Mouse (Mus musculus): ENCODE measurements at regions not wholly inside any gene's neighbourhood (a gene's known extent, or its start where the extent isn't known, plus 50 kb on each side); places are given as distances from the start of the nearest gene placed in this dataset.

DNA sequence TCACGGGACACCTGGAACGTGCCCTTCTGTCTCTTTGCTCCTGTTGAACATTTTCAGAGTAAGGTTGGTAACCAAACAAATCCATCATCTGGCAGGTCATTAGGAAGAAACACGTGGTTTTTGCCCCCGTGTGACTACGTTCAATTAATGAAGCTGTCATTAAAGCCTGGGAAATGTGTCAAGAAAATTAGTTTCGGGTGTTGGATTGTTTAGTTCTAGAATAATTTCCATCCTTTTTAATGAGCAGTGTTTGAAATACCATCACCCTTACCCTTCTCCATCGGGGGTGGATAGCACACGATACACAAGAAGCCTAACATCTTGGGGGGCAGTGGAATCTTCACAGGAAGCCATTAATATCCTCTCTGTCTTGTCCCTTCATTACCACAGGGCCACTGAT is 107.7 kb downstream of the Far1 start:
- DNase-seq = no peak

DNA sequence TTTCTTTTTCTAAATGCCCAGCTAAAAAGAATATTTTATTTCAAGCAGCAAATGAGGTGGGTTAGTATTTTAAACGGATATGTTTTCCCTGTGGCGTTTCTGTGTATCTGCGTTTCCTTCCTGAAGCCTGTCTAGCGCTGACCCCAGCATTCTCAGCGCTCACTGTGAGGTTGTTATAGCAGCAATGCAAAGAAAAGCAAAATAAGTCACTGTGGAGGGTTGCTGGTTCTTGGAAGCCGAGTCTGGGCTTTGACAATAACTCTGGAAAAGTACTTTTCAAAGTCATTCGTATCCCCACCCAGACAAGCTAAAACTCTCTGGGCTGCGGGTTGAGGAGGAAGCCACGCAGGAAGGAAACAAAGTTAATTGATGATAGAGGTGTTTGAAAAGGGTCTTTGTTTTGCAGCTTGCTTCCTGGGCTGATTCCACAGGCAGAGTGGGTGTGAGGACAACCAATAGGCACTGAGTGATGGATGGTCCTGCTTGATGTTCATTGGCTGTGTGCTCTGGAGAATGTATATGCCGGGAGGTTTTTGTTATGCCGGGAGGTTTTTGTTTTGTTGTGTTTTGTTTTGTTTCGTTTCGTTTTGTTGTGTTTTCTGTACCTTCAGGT is 108.4 kb downstream of the Far1 start:
- no peak for DNase-seq

DNA sequence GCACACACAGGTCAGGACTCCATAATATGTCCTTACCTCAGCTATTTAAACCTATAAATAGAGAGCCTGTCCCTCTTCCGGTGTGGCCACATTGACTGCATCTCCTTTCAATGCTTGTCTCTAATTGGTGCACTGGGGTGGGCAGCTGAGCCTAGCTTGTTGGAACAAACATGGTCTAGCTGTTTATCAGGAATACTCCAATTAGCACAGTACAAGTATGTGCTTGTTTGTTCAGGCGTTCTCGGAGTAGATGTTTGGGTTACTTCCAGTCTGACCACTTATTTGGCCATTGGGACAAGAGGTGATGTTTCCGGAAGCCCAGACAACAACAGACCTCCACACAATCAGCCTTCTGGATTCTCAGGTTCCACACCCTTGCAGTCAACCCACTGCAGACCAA is 109.7 kb downstream of the Far1 start:
- no peak for DNase-seq

DNA sequence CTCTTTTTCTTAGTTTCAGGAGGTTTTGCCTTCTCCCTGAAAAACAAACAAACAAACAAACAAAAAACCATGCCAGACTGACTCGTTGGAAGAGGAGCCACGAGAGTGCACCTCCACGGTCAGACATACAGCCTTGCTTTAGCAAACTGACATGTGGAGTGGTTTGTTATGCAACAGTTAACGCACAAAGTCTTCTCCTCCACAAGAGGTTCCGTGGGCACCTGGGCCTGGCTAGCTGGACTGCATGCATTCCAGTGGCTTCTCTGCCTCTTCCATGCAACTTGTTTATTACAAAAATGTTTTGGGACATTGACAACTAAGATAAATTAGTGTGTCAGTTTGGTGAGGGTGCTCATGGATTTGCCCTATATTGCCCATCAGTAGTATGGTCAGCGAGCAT is 110.3 kb downstream of the Far1 start:
- DNase-seq = no peak

DNA sequence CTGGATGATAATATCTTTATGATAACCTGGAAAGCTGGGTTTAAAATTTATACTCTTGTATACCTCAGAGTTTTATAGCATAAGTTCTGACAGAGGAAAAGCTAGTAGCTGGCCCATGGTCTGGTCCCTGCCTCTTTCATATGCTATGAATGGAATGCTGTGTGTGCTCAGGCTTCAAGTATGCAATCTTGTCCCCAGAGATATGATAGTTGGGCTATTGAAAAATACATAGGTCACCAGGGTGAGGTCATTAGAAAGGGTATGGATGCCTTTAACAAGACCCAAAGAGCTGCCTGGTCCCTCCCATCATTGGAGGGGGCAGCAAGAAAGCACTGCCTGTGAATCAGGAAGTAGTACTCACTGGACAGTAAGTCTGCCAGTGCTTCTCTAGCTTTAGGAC is 113.1 kb downstream of the Far1 start:
- DNase-seq = no peak

DNA sequence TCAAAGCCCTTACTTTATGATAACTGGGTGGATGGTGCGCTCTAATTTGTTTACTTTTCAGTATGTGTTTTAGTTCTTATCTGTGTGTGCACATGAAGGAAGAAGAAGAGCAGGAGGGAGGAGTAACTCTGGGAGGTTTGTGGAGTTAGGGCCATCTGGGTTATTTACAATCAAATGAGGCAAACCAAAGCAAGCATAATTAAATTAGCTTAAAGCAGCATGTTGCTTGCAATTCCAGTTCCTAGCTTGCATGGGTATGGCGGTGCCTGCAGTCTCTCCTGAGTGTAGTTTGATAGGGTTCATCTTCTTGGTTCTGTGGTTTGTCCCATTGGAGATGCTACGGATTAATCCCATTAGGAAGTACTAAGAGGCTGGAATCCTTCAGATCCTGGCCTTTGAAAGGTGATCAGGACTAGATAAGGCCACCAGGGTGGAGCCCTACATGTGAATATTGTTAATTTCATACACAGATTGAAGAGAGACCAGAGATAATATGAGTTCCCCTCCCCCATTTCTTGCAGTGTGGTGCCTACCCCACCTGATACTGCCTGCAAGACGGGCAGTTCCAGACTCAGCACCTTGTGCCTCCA is 123.5 kb downstream of the Far1 start:
- no peak for DNase-seq

DNA sequence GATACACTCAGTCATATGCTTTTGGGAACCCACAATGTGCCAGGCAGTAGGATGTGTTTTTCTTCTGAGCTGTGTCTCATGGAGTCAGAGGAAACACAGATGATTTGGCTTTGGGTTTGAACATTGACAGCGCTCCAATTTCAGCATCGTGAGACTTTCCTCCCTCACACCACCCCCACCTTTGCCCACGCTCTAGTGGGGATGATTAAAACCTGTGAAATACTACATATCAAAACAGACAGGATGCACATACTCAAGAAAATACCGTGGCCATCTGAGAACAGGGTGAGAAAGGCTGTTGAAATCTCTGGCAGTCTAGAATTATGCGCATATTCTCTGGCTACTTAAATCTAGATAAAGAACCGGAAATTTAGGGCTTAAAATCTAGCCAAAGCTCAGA is 124.5 kb downstream of the Far1 start:
- DNase-seq = no peak

DNA sequence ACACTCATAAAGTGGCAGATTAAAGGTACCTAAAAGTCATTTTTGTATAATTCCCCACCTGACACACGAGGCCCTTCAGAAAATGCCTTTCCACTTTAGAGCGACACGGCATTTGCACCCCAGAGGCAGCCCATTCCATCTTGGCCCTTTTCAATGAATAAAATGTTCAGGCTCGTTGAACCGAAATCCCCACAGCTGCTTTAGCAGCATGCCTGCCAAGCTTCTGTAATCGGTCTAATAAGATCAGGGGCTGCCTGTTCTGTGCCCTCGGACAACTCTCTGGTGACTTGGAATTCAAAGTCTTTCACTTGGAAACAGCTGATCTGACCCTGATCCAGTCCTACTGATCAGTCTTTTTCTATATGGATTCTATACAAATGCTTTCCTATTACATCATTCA is 123.3 kb upstream of the Spon1 start:
- DNase-seq = no peak

DNA sequence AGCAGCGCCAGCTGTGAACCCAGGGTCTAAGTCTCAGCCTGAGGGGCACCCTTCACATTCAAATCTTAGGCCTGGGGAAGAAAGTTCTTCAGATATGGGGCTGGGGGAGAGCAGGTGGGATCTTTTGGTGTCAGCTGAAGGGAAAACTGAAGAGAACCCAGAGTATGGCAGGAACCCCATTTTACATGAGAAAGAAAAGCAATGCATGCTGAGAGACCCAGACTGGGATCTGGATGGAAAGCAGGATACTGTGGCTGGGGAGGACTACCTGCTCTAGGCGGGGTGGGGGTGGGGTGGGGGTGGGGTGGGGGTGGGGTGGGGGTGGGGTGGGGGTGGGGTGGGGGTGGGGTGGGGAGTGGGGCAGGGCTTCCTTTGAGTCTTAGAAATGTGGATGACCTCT is 115.2 kb upstream of the Spon1 start:
- DNase-seq = no peak

DNA sequence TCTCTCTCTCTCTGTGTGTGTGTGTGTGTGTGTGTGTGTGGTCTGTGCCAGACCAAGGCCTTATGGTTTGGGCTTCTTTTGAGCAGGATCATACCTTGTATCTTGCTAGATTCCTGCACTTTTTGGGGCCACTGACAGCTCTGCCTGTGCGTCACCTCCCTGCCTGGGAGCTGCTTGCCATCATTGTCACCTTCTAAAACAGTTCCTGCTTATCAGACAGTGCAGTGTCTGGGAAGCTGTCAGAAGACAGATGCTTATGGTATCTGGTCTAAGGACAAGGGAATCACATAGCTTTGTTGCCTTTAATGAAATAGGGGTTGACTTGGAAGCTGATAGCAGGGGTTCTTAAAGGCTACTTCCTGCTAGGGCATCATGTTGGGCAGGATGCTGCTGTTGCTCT is 114.1 kb upstream of the Spon1 start:
- DNase-seq = no peak

DNA sequence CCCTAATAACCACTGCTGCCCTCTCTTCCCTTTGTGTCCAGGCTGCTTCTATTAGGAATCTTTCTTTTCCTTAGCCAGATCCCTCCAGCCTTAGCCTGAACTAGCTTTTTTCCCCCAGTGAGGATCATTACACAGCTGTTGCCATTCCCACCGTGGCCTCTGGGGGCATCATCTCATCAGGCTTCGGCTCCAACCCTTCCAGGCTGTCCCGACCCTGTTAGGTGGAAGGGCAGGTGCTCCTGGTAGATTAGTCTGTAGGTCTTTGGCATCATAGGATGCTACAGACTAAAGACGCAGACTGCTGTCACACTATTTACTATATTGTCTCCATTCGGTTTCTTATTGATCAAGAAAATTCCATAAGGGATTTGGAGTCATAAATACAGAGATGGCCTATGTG is 112.7 kb upstream of the Spon1 start:
- peak; percentile 13 for DNase-seq

DNA sequence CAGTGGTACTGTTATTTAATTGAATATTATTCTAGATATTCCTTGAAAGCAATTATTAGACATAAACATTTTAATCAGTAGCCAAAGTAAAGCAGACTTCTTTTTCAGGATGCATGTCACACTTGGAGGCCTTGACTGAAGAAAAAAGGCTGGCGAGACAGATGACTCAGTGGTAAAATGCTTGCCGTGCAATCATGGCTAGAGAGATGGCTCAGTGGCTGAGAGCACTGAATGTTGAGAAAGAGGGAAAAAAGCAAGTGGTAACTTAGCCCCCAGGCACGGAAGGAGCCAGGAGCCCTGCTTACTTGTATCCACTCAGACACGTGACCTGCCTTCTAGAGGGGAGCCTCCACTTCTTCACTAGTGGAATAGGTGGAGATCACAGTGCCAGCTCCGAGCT is 110.5 kb upstream of the Spon1 start:
- no peak for DNase-seq

DNA sequence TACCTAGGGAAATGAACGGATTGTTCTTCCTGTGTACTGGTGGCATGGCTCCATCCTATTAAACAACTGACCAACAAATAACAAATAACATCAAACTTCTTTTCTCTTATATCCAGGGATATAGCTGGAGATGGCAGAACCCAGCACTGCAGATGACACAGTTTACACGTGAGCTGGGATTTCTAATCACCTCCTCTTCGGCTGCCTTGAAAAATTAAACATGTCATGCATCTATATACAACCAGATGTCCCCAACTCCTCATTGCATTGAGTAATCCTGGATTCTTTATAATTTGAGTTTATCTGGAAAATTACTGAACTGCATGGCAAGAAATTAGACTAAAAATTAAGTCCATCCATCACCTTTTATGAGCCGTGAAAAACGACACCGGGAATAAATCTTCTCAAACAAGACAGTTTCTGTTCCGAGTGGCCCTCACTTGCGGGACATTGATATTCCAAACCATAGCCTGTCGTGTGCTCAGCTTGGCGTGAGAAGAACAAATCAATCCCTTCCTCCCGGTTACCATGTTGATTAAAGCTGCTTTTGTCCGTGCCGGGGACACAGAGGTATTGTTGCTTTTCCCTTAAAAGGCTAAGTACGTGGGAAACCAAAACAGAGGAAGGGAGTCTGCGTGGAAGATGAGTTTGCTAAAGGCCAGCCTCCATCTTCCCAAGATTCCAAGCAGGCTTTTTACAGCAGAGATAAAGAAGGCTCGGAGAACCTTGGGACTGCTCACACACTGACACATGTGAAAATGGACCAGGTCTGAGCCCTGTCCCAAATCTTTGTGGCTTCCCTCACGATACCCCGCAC is 92.8 kb upstream of the Spon1 start:
- DNase-seq = no peak

DNA sequence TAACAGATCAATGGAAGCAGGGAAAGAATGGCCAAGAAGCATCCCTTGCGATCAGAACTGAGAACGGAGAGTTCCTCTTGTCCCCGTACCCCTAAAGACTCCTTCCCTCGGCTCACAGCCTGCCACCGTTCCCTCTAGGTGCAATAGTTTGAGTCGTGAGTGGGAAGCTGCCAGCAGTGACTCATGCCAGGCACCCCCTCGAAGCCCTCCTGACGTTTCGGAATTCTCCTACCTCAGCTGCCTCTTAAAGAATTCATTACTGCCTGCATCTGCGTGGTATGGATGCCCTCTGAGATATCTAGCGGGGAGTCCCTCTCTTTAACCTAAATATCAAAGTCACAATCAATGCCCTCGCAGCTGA is 92.2 kb upstream of the Spon1 start:
- DNase-seq = no peak

DNA sequence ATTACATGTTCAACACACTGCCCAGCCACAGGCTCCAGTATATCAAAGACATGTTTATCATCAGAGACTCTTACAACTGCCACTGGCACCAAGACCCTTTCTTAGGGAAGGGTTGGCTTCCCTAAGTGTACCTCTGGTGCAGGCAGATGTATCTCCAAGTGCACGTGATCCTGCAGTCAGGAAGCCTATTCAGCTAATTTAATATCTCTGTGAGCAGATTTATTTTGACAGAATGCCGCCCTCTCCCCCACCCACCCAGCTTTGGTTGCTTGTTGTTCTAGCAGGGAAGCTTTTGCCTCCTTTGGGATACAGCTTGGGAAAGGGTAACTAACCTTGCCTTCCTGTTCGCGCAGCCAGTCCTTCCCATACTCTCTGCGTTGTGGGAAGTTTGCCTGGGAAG is 83.5 kb upstream of the Spon1 start:
- DNase-seq = no peak

DNA sequence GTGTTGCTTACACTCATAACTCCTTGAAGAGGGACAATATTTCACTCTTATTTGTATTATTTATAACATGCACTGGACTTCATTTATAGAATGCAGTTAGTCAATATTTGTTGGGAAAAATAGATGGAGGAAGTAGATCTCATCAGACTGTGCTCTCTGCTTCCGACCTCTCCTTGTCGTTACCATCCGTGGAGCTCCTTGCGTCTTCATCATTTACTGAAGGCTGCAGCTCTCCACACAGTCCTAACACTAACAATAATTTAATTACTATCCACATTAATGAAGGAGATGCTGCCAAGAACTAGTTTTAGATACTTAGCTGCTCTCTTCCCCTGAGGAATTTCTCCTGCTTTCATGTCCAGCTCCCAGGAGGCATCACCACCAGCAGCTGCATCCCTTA is 80.4 kb upstream of the Spon1 start:
- DNase-seq = no peak

DNA sequence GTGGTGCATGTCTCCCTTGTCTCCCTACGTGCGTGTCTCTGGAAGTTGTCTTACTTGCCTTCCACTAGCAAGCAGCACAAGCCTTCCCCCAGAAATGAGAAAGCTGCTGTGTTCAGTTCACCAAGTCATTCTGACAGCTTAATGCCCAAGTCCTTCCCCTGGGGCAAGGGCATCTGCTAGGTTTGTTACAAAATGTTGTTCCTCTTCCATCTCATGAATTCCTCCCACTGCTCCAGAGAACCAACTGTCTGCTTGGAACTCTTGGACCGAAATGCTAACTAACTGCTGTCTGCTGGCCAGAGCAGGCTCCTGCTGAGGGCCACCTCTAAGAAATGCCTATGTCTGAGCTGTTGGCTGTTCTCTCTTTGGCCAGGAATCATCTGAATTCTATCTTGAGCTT is 79.3 kb upstream of the Spon1 start:
- no peak for DNase-seq

DNA sequence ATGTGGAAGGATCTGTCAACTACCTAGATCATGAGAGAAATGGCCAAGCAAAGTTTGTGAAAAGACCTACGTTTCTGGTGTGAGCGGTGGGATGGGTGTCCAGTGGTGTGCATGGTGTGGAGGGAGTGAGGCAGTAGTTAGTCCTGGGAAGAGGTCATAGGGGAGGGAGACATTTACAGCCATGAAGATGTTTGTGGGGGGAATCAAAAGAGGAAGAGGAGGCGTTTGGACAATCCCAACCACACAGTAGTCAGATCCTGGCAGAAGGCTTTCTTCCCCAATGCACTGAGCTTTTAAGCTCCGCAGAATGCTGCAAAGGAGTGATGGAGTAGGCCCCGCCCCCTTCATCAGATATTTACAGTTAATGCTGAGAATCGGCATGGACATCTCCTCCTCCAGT is 78.2 kb upstream of the Spon1 start:
- DNase-seq = no peak

DNA sequence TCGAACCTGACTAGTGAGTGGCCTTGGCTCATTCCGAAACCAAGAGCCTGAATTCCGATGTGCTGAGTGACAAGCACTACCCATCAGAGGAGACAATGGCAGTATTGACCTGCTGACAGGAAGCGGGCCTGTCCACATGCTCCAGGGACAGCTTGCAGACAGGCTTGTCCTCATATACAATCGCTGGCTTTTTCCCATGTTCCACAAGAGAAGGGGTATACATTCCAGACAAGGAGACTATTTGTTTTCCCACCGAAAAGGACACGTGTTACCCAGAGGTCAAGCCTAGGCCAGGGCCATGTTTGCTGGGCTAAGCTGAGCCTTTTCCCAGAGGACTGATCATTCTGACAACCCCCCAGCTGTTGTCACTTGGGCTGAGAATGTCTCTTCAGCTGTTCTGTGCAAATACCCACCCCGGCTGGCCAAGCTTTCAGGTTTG is 77.5 kb upstream of the Spon1 start:
- peak; percentile 8 for DNase-seq

DNA sequence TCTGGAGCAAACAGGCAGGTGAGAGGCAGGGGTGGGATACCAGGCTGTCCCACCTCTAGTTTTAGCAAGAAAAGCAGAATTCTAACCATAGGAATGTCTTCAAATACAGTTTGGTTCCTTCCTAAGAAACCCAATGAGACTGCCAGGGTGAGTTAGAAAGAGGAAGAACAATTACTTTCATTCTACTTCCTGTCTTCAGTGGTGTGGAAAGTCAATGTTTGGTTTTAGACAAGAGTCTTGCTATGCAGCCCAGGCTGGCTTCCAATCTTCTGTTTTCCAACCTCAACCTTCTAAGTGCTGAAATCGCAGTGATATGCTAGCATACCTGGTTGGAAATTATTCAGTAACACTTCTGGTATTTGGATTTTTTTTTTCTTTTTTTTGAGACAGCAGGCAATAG is 77.1 kb upstream of the Spon1 start:
- DNase-seq = no peak

DNA sequence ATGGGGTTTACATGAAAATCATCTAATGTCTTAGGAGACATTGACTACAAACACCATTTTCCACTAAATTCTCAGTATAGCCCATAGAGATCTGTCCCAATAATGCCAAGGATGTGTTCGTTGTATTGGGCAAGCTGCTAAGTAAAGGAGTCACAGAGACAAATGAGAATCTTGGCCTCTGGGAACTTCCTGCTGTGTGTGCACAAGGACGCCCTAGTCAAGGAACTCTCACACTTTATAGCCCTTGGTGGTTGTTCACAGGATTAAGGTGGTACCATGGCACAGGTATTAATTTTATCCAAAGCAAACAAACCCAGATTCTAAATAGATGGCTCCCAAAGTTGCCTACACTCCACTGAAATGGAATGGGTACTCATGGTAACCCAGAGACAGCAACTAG is 76.7 kb upstream of the Spon1 start:
- no peak for DNase-seq

DNA sequence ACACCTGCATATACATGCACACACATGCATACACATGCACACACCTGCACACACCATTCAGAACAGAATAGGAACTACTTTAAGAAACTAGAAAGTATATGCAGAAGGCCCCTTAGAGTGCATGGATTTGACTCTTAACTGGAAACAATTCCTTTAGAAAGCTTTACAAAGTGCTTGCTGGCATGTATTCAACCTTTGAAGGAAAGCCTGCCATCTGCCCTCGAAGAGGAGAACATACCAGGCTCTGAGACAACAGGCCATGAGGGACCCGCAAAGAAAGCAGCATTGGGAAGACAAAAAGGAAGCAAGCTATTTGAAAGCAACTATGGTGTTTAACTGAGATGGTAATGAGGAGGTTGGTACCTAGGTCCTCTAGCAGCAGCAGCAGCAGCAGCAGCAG is 74.0 kb upstream of the Spon1 start:
- DNase-seq = no peak

DNA sequence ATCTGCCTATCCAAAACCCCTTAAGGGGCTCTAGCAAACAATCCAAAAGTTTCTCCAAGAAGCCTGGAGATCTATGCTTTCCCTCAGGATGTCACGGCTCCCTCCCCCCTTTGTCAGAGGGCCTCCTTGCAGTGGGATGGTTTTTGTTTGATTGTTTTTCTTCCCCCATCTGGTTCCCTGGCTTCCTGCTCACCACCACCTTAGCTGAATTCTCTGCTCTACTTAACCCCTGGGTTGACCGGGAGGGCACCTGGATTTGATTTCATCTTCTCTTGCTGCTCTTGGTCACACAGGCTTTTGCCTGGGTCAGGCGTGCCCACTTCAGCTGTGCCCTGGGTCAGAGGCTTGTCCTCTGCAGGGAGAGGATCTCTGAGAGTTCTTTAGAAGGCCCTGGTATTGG is 72.3 kb upstream of the Spon1 start:
- no peak for DNase-seq

DNA sequence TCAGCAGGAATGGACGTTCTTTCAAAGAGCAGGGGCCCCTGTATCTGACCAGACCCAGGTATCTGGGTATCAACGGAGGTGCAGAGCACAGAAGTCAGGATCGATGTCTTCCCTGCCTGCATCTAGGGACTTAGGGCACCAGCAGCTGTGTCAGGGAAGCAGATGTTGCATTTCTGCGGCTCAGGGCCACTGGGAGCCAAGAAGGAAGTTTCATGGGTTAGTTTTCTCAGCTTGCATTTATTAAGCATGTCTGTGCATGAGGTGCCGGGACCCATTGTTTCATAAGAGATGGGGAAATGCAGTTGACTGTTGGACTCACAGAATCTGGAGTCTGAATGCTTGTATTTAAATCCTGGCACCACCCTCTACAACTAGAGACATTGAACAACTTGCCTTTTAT is 71.3 kb upstream of the Spon1 start:
- DNase-seq = no peak

DNA sequence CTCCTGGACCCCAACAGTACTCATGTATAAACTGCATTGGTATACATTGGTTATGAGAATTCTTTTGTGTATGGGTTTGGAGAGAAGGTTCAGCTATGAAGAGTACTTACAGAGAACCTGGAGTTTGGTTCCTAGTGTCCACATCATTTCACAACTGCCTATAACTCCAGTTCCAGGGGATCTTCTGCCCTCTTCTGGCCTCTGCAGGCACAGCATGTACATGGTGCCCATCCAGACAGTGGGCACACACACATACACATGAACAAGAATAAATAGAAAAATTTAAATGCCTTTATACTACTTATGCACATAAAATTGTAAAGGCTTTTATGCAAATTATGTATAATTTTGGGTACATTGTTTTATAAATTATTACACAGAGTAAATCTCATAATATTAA is 59.9 kb upstream of the Spon1 start:
- no peak for DNase-seq

All from liver (tissue).